Mouse (Mus musculus) olfactory bulb, adult 2 months (tissue): ENCODE data around the gene Slc44a3. TPM values are rescaled to one million over a fixed set of nuclear protein-coding genes. Genes with fewer than 3 reads are reported as not detected.

ENCODE experiments used
- H3K27ac ChIP-seq: fragments of 200-500 bp; 2 replicates; pipeline ENCODE4 v1.5.1; 2012; ENCODE audit warnings: low read depth, low read length; ENCODE audit not compliant: insufficient read depth
- H3K4me1 ChIP-seq: fragments of 200-500 bp; 2 replicates; pipeline ENCODE4 v1.6.1; 2012; ENCODE audit warnings: low read length; ENCODE audit not compliant: control insufficient read depth, insufficient read depth
- H3K4me3 ChIP-seq: fragments of 200-500 bp; 2 replicates; pipeline ENCODE4 v1.5.1; 2012; ENCODE audit warnings: mild to moderate bottlenecking, low read depth, low read length, moderate library complexity; ENCODE audit not compliant: insufficient read depth
- CTCF ChIP-seq: fragments of 200-500 bp; IDR thresholded peaks from 2 replicates; pipeline ENCODE4 v1.5.1; 2012; ENCODE audit warnings: low read depth, mild to moderate bottlenecking, low read length, moderate library complexity; ENCODE audit not compliant: insufficient read depth
- POLR2A ChIP-seq: fragments of 200-500 bp; IDR thresholded peaks from 2 replicates; pipeline ENCODE4 v1.6.1; 2012; ENCODE audit warnings: mild to moderate bottlenecking, low read depth, low read length, moderate library complexity; ENCODE audit not compliant: insufficient read depth
- WGBS: fragments of 180-500 bp; shearing (Covaris S2); methylation state at CpG from one replicate; pipeline ENCODE4 v1.1.7; 2018; 5-methylcytosine and 5-hydroxymethylcytosine counted together
- polyA plus RNA-seq: library from polyadenylated mRNA; stranded (reverse); fragments of >200 nt; gene quantifications from 2 replicates; pipeline ENCODE4 v1.2.4, GENCODE M21; 2012; ENCODE audit warnings: low replicate concordance; ENCODE audit not compliant: missing spikeins, insufficient read depth, insufficient read length

Gene Slc44a3
- polyA plus RNA-seq, 1 experiment: not detected

- TF ChIP-seq CTCF (no peak), POLR2A (no peak)
Measured at GRCm38 (mm10) chr3:121537996-121538395, 5.8 kb upstream of the Slc44a3 start.

DNA sequence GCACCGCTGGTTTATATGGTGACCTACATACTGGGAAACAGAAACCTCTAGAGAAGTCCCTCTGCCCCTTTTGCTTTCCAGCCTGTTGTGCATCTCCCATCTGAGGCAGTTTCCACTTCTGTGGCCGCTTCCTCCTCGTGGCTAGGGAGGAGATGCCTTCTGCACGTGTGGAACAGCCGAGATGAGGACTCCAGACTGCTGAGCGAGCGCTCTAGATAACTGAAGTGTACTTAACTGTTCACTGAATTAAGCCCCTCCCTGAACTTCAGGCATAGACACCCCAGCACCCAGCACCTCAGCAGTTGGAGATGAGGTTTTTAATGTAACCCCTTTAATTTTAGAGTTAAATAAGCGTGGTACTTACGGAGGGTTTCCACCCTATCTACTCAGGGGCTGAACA lies 4.6 kb upstream of the Slc44a3 start:
- Histone ChIP-seq H3K4me1 (peaks cover 5% of the 10 kb centered on the region; the same call in 1 of the 2 replicates), H3K27ac (no peak overlapping the region), H3K4me3 (no peak overlapping the region)
- WGBS: 83% methylated on average over 9 of the region's 9 CpGs
- TF ChIP-seq CTCF (no peak), POLR2A (no peak)

More at GRCm38 (mm10) chr3:121537996-121538395, 5.8 kb upstream of the Slc44a3 start:
- Histone ChIP-seq H3K4me1 (no peaks in the 10 kb centered on the region), H3K4me3 (no peak overlapping the region), H3K27ac (no peak overlapping the region)
- WGBS: 94% methylated on average over 3 of the region's 3 CpGs

DNA sequence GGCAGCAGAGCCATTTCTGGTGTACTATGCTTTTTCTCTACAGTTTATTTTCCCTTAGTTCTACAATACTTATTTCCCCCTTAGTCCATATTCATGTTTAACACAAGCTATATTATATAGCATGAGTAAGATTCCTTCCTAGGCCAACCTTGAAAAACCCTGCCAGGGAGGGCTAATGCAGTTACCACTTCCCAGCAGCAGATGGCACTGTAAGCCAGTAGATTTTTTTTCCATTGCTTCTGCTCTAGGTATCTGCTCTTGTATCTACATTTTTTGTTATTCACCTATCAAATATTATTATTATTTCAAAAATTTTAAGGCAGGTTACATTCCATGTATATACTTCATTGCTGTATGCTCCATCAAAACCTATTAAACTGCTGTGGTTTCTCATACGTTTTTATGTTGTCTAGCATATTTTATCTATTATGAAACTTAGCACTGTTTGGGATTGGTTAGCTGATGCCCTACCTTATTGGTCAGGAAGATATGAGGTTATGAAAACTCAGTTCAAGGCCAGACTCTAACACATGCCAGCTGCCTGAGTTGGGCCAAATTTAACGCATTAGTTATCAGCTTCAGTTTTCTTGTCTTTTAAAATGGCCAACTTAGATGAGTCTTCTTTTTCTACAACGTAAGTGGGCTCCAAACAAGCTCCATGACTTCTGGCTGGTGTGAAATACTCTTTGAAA lies 3.8 kb upstream of the Slc44a3 start:
- WGBS: 87% methylated on average over 3 of the region's 3 CpGs
- no peak overlapping the region for H3K4me3 ChIP-seq
- peaks cover 5% of the 10 kb centered on the region; the same call in 1 of the 2 replicates for H3K4me1 ChIP-seq
- TF ChIP-seq CTCF (no peak), POLR2A (no peak)
- H3K27ac ChIP-seq: no peak overlapping the region

- TF ChIP-seq CTCF (no peak), POLR2A (no peak)
- Histone ChIP-seq H3K4me1 (peaks cover 9% of the 10 kb centered on the region; the same call in 1 of the 2 replicates), H3K4me3 (no peak overlapping the region), H3K27ac (no peak overlapping the region)
- WGBS: 70% methylated on average over 16 of the region's 16 CpGs
Measured at GRCm38 (mm10) chr3:121531370-121532148, 645 bp downstream of the Slc44a3 start.

DNA sequence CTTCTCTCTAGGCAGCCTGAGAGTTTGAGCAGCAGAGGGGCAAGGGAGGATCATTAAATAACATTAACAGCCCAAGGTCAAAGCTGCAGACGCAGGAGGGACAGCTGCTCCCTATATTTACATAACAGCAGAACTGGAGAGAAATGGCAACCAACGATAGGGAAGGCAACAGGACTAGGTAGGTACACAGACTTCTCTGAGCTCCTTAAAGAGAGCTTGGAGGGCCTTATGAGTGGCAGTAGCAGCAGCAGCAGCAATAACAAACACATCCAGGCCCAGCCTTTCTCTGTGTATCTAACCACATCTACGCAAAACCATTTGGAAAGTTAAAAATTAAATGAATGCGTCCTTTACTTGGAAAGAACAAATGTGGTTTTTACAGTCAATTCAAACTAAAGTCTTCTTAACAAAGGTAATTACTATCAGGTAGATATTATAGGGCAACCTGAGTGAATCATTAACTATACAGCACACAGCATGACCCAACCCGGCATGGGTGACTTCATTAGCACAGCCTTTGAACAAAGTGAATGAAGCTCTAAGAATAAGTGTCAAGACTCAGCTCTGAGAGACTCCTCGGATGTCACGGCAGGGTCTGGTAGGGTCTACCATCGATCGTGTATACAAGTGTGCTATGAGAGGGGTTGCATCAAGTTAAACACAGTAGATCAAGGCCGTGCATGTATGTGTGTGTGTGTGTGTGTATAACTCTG lies 1.5 kb downstream of the Slc44a3 start:
- Histone ChIP-seq H3K27ac (no peak overlapping the region), H3K4me3 (no peak overlapping the region), H3K4me1 (peaks cover 12% of the 10 kb centered on the region; the same call in 1 of the 2 replicates)
- 91% methylated on average over 10 of the region's 10 CpGs for WGBS
- TF ChIP-seq POLR2A (no peak), CTCF (no peak)

- Histone ChIP-seq H3K27ac (no peak overlapping the region), H3K4me1 (peaks cover 14% of the 10 kb centered on the region; the same call in 1 of the 2 replicates), H3K4me3 (no peak overlapping the region)
- TF ChIP-seq CTCF (no peak), POLR2A (no peak)
- 57% methylated on average over 17 of the region's 17 CpGs for WGBS
Measured at GRCm38 (mm10) chr3:121526096-121527093, 5.8 kb downstream of the Slc44a3 start.

DNA sequence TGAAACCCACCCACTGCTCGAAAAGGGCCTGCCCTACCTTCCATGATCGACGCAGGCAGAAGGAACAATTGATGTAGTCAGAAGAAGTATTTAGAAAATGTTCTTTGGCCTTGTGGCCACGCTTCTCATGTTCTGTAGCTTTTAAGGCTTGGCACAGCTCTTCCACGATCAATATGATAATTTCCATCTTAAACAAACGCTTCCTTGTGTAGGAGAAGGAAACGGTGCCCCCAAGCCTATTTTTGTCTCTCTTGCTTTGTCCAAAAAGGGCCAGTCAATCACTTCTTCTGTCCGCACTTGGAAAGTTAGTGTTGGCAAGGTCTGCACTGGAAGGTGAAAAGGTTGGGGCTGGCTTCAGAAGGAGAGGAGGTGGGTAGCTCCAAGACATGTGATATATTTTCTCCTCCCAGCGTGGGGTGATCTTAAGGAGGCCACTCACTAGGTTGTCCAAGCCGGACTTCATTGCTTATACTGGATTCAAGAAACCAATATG lies 10.5 kb downstream of the Slc44a3 start:
- TF ChIP-seq POLR2A (no peak), CTCF (no peak)
- Histone ChIP-seq H3K4me1 (peaks cover 11% of the 10 kb centered on the region; the same call in 1 of the 2 replicates), H3K27ac (no peak overlapping the region), H3K4me3 (no peak overlapping the region)
- WGBS: 51% methylated on average over 10 of the region's 10 CpGs

- Histone ChIP-seq H3K4me3 (no peak overlapping the region), H3K4me1 (peaks cover 10% of the 10 kb centered on the region; the same call in 1 of the 2 replicates), H3K27ac (no peak overlapping the region)
- no peak for TF ChIP-seq CTCF
- 51% methylated on average over 3 of the region's 3 CpGs for WGBS
Measured at GRCm38 (mm10) chr3:121521123-121521522, 11.1 kb downstream of the Slc44a3 start.
